Mouse (Mus musculus) kidney, embryonic 15.5 days (tissue): Measurements from ENCODE around the gene Gars. TPM values are rescaled to one million over a fixed set of nuclear protein-coding genes. Genes with fewer than 3 reads are reported as not detected.

Experiments
- ATAC-seq: fragments of 200-750 bp; cut with Nextera tagmentation; replicated peaks from 2 replicates; pipeline ENCODE4 v1.8.0; 2017; ENCODE audit warnings: moderate TSS enrichment; ENCODE audit not compliant: low FRiP score
- H3K27ac ChIP-seq: fragments of 300-500 bp; sonication (generic); 2 replicates; pipeline ENCODE4 v1.5.1; 2015; ENCODE audit warnings: mild to moderate bottlenecking, inconsistent platforms
- H3K27me3 ChIP-seq: fragments of 300-500 bp; sonication (generic); 2 replicates; pipeline ENCODE4 v1.6.1; 2015; ENCODE audit warnings: inconsistent platforms
- H3K36me3 ChIP-seq: fragments of 300-500 bp; sonication (generic); 2 replicates; pipeline ENCODE4 v1.6.1; 2015; ENCODE audit warnings: inconsistent platforms
- H3K4me1 ChIP-seq: fragments of 300-500 bp; sonication (generic); 2 replicates; pipeline ENCODE4 v1.6.1; 2015; ENCODE audit warnings: inconsistent platforms
- H3K4me2 ChIP-seq: fragments of 300-500 bp; sonication (generic); 2 replicates; pipeline ENCODE4 v1.6.1; 2015; ENCODE audit warnings: moderate library complexity, mild to moderate bottlenecking, inconsistent platforms
- H3K4me3 ChIP-seq: fragments of 300-500 bp; sonication (generic); replicated peaks from 2 replicates; pipeline ENCODE4 v1.5.1; 2015; ENCODE audit warnings: mild to moderate bottlenecking, inconsistent platforms
- H3K9ac ChIP-seq: fragments of 300-500 bp; sonication (generic); 2 replicates; pipeline ENCODE4 v1.6.1; 2015; ENCODE audit warnings: mild to moderate bottlenecking, inconsistent platforms
- H3K9me3 ChIP-seq: fragments of 300-500 bp; sonication (generic); replicated peaks from 2 replicates; pipeline ENCODE4 v1.6.1; 2016; ENCODE audit warnings: inconsistent platforms
- WGBS: fragments of 180-500 bp; shearing (Covaris S2); methylation state at CpG from one replicate; pipeline ENCODE4 v1.1.7; 2015; ENCODE audit warnings: mixed read lengths; 5-methylcytosine and 5-hydroxymethylcytosine counted together
- polyA plus RNA-seq: library from polyadenylated mRNA; unstranded; fragments of >200 nt; fragmentation: Nextera tagmentation; extraction: Ambion mirVana; gene quantifications from 2 replicates; pipeline ENCODE4 v1.2.1, GENCODE M21; 2015

Gars gene
- polyA plus RNA-seq = 138 and 141 TPM in 2 replicates

DNA sequence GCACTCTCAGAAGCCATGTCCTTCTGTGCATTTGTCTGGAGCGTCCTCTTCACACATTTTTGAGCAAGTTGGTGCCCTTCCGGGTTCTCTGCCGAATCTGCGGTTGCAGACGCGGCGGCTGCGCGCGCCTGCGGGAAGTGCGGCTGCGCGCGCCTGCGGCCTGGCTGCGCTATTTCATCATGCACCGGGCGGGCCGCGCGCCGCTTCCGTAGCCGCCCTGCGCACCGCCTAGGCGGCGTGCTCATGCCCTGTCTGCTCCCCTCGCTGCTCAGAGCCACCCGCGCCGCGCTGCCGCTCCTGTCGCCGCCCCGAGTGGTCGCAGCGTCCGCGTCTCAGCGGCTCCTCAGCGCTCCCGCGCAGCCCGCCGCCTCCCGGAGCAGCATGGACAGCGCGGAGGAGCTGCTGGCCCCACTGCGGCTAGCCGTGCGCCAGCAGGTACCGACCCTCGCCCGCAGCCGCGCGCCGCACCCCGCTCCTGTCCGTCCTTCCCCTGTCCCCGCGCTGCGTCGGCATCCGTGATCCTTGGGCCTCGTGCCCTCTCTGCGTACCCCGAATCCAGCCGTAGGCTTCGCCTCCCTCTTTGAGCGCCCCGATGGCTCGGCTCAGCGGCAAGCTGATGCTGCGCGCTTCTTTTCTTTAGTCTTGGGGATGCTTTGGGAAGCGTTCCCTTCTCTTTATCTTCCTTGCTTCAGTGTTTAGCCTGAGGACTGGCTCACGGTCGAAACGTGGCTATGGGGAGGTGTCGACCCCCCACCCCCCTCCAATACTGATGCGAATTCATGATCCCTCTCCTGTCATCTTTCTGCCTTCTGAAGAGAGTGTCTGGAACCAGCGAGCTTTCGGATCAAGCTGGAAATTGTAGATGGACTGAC lies at the start of gene Gars:
Gene Gars, plus strand, starts transcription at position 209 of the 872 bp plus-strand sequence.
- Histone ChIP-seq H3K4me3 (peak within 1 kb of the TSS; percentile 98), H3K9me3 (no peaks in the 10 kb centered on the region), H3K4me1 (peaks cover 17% of the 10 kb centered on the region), H3K27ac (peak within 1 kb of the TSS; percentile 94), H3K9ac (peak within 1 kb of the TSS; percentile 93), H3K4me2 (peak within 1 kb of the TSS; percentile 80), H3K27me3 (no peaks in the 10 kb centered on the region), H3K36me3 (no peaks in the 10 kb centered on the region)
- under 1% methylated on average over 87 of the region's 87 CpGs for WGBS
- ATAC-seq = peak; percentile 96

DNA sequence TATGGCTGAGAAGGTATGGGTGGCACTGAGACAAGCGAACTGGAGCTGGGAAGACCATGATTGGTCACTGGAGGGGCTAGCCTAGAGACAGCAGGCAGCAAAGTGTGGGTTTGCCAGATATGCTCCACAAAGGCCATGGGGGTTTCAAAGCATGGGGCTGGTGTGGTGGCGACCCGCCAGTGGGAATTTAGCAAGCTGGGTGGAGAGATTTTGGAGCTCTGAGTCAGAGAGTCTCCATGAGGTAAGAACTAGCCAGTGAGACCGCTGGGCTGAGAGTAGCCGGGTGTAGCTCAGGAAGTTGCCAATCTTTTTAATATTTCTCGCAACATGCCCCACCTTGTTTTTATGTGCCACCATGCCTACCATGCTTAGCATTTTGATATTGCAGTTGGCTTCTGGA lies 49.7 kb upstream of the Gars start:
- Histone ChIP-seq H3K4me1 (peaks cover 10% of the 10 kb centered on the region), H3K27ac (no peak overlapping the region), H3K27me3 (no peaks in the 10 kb centered on the region), H3K9ac (no peak overlapping the region), H3K4me3 (no peak overlapping the region), H3K36me3 (no peaks in the 10 kb centered on the region), H3K9me3 (no peaks in the 10 kb centered on the region), H3K4me2 (no peak overlapping the region)
- no peak for ATAC-seq
- 86% methylated on average over 6 of the region's 6 CpGs for WGBS

GRCm38 (mm10) chr6:54991189-54991588 lies 46.6 kb upstream of the Gars start:
- no peaks in the 10 kb centered on the region for H3K9me3 ChIP-seq
- WGBS = 84% methylated on average over 2 of the region's 2 CpGs
- H3K4me3 ChIP-seq = no peak overlapping the region
- no peak overlapping the region for H3K9ac ChIP-seq
- peaks cover 10% of the 10 kb centered on the region for H3K4me1 ChIP-seq
- H3K4me2 ChIP-seq = no peak overlapping the region
- no peak overlapping the region for H3K27ac ChIP-seq
- H3K27me3 ChIP-seq = no peaks in the 10 kb centered on the region
- no peak for ATAC-seq
- H3K36me3 ChIP-seq = no peaks in the 10 kb centered on the region

- Histone ChIP-seq H3K36me3 (no peaks in the 10 kb centered on the region), H3K27me3 (no peaks in the 10 kb centered on the region), H3K27ac (peak overlapping the region; percentile 34; the same call in 1 of the 2 replicates), H3K9ac (peak overlapping the region; percentile 43), H3K4me1 (peaks cover 10% of the 10 kb centered on the region), H3K4me2 (peak overlapping the region; percentile 96), H3K9me3 (no peaks in the 10 kb centered on the region), H3K4me3 (peak overlapping the region; percentile 55)
- ATAC-seq = no peak
- WGBS = 4% methylated on average over 7 of the region's 7 CpGs
Measured at GRCm38 (mm10) chr6:54992141-54992540, 45.7 kb upstream of the Gars start.

GRCm38 (mm10) chr6:54992734-54993260 lies 45.0 kb upstream of the Gars start, which contains the start of gene Ggct:
TSS of gene Ggct (minus strand) at chr6:54992950.
- under 1% methylated on average over 41 of the region's 41 CpGs for WGBS

GRCm38 (mm10) chr6:54996361-54996760 lies 41.4 kb upstream of the Gars start:
- WGBS = 92% methylated on average over 3 of the region's 3 CpGs
- Histone ChIP-seq H3K27ac (no peak overlapping the region), H3K9ac (no peak overlapping the region), H3K36me3 (no peaks in the 10 kb centered on the region), H3K9me3 (no peaks in the 10 kb centered on the region), H3K4me3 (no peak overlapping the region), H3K4me1 (peaks cover 10% of the 10 kb centered on the region), H3K27me3 (no peaks in the 10 kb centered on the region), H3K4me2 (no peak overlapping the region)
- ATAC-seq = no peak

More at GRCm38 (mm10) chr6:54992734-54993260, 45.0 kb upstream of the Gars start, which contains the start of gene Ggct:
- Histone ChIP-seq H3K9ac (peak within 1 kb of the TSS; percentile 43), H3K4me2 (peak within 1 kb of the TSS; percentile 96), H3K4me3 (peak within 1 kb of the TSS; percentile 55), H3K4me1 (peaks cover 10% of the 10 kb centered on the region), H3K27me3 (no peaks in the 10 kb centered on the region), H3K27ac (peak within 1 kb of the TSS; percentile 37; the same call in 1 of the 2 replicates), H3K9me3 (no peaks in the 10 kb centered on the region), H3K36me3 (no peaks in the 10 kb centered on the region)
- ATAC-seq = peak; percentile 100

GRCm38 (mm10) chr6:54997726-54998125 lies 40.1 kb upstream of the Gars start:
- no peak overlapping the region for H3K4me3 ChIP-seq
- 80% methylated on average over 6 of the region's 6 CpGs for WGBS
- H3K27ac ChIP-seq = no peak overlapping the region

GRCm38 (mm10) chr6:55001320-55001719 lies 36.5 kb upstream of the Gars start:
- Histone ChIP-seq H3K4me3 (no peak overlapping the region), H3K9me3 (no peaks in the 10 kb centered on the region), H3K27me3 (no peaks in the 10 kb centered on the region), H3K9ac (no peak overlapping the region), H3K27ac (no peak overlapping the region), H3K4me2 (no peak overlapping the region), H3K4me1 (no peaks in the 10 kb centered on the region), H3K36me3 (no peaks in the 10 kb centered on the region)
- no peak for ATAC-seq
- 90% methylated on average over 4 of the region's 4 CpGs for WGBS

More at GRCm38 (mm10) chr6:54997726-54998125, 40.1 kb upstream of the Gars start:
- H3K4me1 ChIP-seq = no peaks in the 10 kb centered on the region; the same call in 1 of the 2 replicates
- no peaks in the 10 kb centered on the region for H3K9me3 ChIP-seq
- no peak overlapping the region for H3K9ac ChIP-seq
- H3K27me3 ChIP-seq = no peaks in the 10 kb centered on the region
- H3K4me2 ChIP-seq = no peak overlapping the region
- no peak for ATAC-seq
- H3K36me3 ChIP-seq = no peaks in the 10 kb centered on the region

GRCm38 (mm10) chr6:55002438-55002837 lies 35.4 kb upstream of the Gars start:
- Histone ChIP-seq H3K36me3 (no peaks in the 10 kb centered on the region), H3K4me3 (no peak overlapping the region), H3K9me3 (no peaks in the 10 kb centered on the region), H3K27ac (no peak overlapping the region), H3K4me2 (no peak overlapping the region), H3K4me1 (no peaks in the 10 kb centered on the region), H3K27me3 (no peaks in the 10 kb centered on the region), H3K9ac (no peak overlapping the region)
- WGBS = 69% methylated on average over 4 of the region's 4 CpGs
- no peak for ATAC-seq

- H3K27me3 ChIP-seq = no peaks in the 10 kb centered on the region
- no peak overlapping the region for H3K4me3 ChIP-seq
- H3K4me2 ChIP-seq = no peak overlapping the region
- ATAC-seq = no peak
- WGBS = 64% methylated on average over 4 of the region's 4 CpGs
- no peak overlapping the region for H3K9ac ChIP-seq
- no peak overlapping the region for H3K27ac ChIP-seq
- no peaks in the 10 kb centered on the region for H3K4me1 ChIP-seq
- no peaks in the 10 kb centered on the region for H3K9me3 ChIP-seq
- H3K36me3 ChIP-seq = no peaks in the 10 kb centered on the region
Measured at GRCm38 (mm10) chr6:55003559-55003958, 34.2 kb upstream of the Gars start.

DNA sequence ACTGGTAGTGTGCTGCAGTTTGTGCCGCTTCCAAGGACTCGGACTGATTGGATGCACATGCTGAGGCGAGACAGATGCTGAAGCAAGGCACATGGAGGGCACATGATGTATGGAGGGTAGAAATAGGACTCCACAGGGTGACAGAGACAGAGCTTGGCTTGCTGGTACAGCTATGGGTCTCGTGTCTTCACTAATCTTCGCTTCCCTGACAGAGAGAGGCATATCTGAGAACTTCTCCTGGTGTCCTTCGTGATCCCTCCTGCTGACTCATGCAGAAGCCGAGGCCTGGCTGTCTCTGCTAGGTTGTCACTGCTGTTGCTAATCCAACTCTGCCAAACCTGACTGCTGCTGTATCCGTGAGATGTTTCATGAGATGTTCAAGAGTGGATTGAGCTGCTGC lies 29.4 kb upstream of the Gars start:
- 84% methylated on average over 8 of the region's 8 CpGs for WGBS
- H3K27me3 ChIP-seq = peaks cover 6% of the 10 kb centered on the region; the same call in 1 of the 2 replicates
- no peaks in the 10 kb centered on the region for H3K9me3 ChIP-seq
- no peak for ATAC-seq
- H3K4me3 ChIP-seq = no peak overlapping the region
- no peaks in the 10 kb centered on the region for H3K4me1 ChIP-seq
- H3K4me2 ChIP-seq = no peak overlapping the region
- H3K36me3 ChIP-seq = no peaks in the 10 kb centered on the region
- no peak overlapping the region for H3K9ac ChIP-seq
- H3K27ac ChIP-seq = no peak overlapping the region
